Mouse (Mus musculus) embryonic facial prominence, embryonic 14.5 days (tissue): Measurements from ENCODE around the gene Hsd11b2. TPM values are rescaled to one million over a fixed set of nuclear protein-coding genes. Genes with fewer than 3 reads are reported as not detected.
A peak's percentile ranks its signal among the peaks of the same experiment; 100 is the strongest.

Source experiments
- ATAC-seq: fragments of 200-750 bp; cut with Nextera tagmentation; 2 replicates; pipeline ENCODE4 v1.8.0; 2017; ENCODE audit warnings: low read depth, moderate number of reproducible peaks, moderate TSS enrichment
- DNase-seq: peaks from one replicate; pipeline ENCODE4 v3.0.0-alpha.2; 2015; ENCODE audit warnings: low spot score
- H3K27ac ChIP-seq: fragments of 300-500 bp; sonication (generic); replicated peaks from 2 replicates; pipeline ENCODE4 v1.5.1; 2014; ENCODE audit warnings: low read depth, mild to moderate bottlenecking, low read length, moderate library complexity
- H3K27me3 ChIP-seq: fragments of 300-500 bp; sonication (generic); replicated peaks from 2 replicates; pipeline ENCODE4 v1.6.1; 2014; ENCODE audit warnings: low read length; ENCODE audit not compliant: control insufficient read depth, insufficient read depth
- H3K36me3 ChIP-seq: fragments of 300-500 bp; sonication (generic); 2 replicates; pipeline ENCODE4 v1.6.1; 2014; ENCODE audit warnings: low read length, mixed read lengths; ENCODE audit not compliant: control insufficient read depth, insufficient read depth
- H3K4me1 ChIP-seq: fragments of 300-500 bp; sonication (generic); 2 replicates; pipeline ENCODE4 v1.6.1; 2014; ENCODE audit warnings: antibody characterized with exemption, low read length; ENCODE audit not compliant: control insufficient read depth, insufficient read depth
- H3K4me2 ChIP-seq: fragments of 300-500 bp; sonication (generic); 2 replicates; pipeline ENCODE4 v1.6.1; 2014; ENCODE audit warnings: low read depth, mild to moderate bottlenecking, low read length, moderate library complexity, mixed read lengths
- H3K4me3 ChIP-seq: fragments of 300-500 bp; sonication (generic); 2 replicates; pipeline ENCODE4 v1.5.1; 2014; ENCODE audit warnings: low read depth, mild to moderate bottlenecking, low read length
- H3K9ac ChIP-seq: fragments of 300-500 bp; sonication (generic); 2 replicates; pipeline ENCODE4 v1.6.1; 2014; ENCODE audit warnings: low read depth, mild to moderate bottlenecking, low read length, moderate library complexity, mixed read lengths
- H3K9me3 ChIP-seq: fragments of 300-500 bp; sonication (generic); 2 replicates; pipeline ENCODE4 v1.6.1; 2016; ENCODE audit warnings: low read length; ENCODE audit not compliant: control insufficient read depth
- WGBS: fragments of 180-500 bp; shearing (Covaris S2); extraction: QIAGEN DNeasy Blood & Tissue Kit; methylation state at CpG from one replicate; pipeline ENCODE4 v1.1.7; 2014; 5-methylcytosine and 5-hydroxymethylcytosine counted together
- polyA plus RNA-seq: library from polyadenylated mRNA; unstranded; fragments of >200 nt; fragmentation: Nextera tagmentation; extraction: Ambion mirVana; gene quantifications from 2 replicates; pipeline ENCODE4 v1.2.1, GENCODE M21; 2014

Gene Hsd11b2
- polyA plus RNA-seq, 1 experiment from 2014 or later = 1.1 TPM

DNA sequence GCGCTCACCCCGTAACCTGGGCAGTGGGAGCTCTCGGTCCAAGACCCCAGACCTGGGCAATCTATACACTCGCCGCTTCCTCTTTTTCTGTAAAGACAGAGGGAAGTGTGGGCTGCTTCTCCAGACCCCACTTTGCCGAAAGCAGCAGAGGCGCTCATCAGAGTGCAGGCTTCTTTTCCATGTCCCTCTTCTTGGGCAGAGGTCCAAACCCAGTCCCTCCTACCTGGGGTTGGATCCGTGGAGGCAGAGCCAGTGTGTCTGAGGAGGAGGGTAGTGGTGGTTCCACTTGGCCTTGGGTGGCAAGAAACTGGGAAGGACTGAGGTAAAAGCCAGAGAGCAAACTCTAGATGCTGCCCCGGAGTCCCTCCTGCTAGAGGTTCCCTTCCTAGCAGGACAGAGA lies 45.6 kb upstream of the Hsd11b2 start:
- DNase-seq (no peak), ATAC-seq (no peak)
- no peak overlapping the region for H3K9ac ChIP-seq
- no peak overlapping the region; the same call in 1 of the 2 replicates for H3K4me2 ChIP-seq
- peaks cover 21% of the 10 kb centered on the region for H3K36me3 ChIP-seq
- H3K27me3 ChIP-seq = peaks cover 14% of the 10 kb centered on the region
- H3K4me3 ChIP-seq = no peak overlapping the region
- no peak overlapping the region for H3K27ac ChIP-seq
- WGBS = 65% methylated on average over 9 of the region's 9 CpGs
- no peaks in the 10 kb centered on the region for H3K9me3 ChIP-seq
- H3K4me1 ChIP-seq = peaks cover 24% of the 10 kb centered on the region

DNA sequence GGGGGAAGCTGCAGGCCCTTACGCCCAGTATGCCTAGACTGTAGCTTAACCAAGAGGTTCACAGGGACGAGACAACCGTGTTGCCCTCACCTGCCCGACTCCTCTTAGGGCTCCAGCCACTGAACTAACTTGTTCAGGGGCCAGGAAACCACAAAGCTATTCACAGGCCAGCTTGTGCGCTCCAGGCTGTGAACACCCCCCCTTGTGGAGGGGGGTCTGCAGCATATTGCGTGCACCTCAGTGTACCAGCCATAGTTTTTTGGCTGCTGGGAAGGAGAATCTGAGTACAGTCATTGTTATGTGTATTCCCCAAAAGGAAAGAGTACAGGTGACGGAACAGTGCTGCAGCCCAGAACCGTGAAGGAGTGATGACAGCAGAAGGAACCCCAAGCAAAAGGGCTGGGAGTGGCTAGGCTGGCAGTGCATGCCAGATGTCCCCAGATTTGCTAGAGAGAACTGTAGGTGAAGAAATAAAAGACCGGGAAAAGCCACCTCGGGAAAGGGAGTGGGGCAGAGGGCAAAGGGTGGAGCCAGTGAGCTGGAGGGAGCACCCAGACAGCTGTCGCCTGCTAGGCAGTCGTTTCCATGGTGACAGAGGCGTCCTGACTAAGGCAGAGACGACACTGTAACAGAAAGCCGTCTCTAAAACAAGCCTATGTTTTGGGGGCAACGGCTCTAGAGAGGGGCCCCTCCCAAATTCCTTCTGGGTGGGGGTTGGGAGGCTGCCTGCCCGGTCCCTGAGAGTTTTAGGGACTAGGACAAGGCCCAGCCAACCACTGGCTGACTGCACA lies 44.5 kb upstream of the Hsd11b2 start:
- 28% methylated on average over 17 of the region's 17 CpGs for WGBS
- H3K4me1 ChIP-seq = peaks cover 24% of the 10 kb centered on the region
- no peak overlapping the region; the same call in 1 of the 2 replicates for H3K9ac ChIP-seq
- DNase-seq = peak; percentile 92
- H3K27ac ChIP-seq = peak overlapping the region; percentile 30
- H3K4me2 ChIP-seq = no peak overlapping the region
- H3K36me3 ChIP-seq = peaks cover 28% of the 10 kb centered on the region
- H3K9me3 ChIP-seq = no peaks in the 10 kb centered on the region
- peaks cover 14% of the 10 kb centered on the region for H3K27me3 ChIP-seq
- H3K4me3 ChIP-seq = no peak overlapping the region
- ATAC-seq = peak; percentile 26; the same call in 1 of the 2 replicates

DNA sequence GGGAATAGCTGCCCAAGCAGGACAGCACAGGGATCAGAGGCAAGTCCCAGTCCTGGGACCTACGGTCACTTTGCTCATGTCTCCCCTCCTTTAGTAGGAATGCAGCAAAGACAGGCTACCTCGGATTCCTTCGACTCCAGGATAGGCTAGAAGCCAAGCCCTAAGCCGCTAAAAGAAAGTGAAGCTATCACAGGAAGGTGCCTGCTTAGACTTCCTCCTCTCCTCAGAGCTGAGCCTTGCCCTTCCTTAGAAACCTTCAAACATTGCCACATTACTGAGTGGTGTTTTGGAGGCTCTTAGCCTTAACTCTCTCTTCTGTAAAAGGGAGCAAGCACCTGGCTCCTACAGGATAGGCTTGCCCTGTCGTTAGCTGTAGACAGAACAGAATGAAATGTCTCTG lies 43.9 kb upstream of the Hsd11b2 start:
- Histone ChIP-seq H3K4me3 (no peak overlapping the region), H3K27ac (peak overlapping the region; percentile 30), H3K27me3 (peaks cover 14% of the 10 kb centered on the region), H3K4me2 (no peak overlapping the region), H3K36me3 (peaks cover 29% of the 10 kb centered on the region), H3K9ac (peak overlapping the region; percentile 34; the same call in 1 of the 2 replicates), H3K9me3 (no peaks in the 10 kb centered on the region), H3K4me1 (peaks cover 24% of the 10 kb centered on the region)
- WGBS = 36% methylated on average over 5 of the region's 5 CpGs
- no peak for DNase-seq
- no peak for ATAC-seq

DNA sequence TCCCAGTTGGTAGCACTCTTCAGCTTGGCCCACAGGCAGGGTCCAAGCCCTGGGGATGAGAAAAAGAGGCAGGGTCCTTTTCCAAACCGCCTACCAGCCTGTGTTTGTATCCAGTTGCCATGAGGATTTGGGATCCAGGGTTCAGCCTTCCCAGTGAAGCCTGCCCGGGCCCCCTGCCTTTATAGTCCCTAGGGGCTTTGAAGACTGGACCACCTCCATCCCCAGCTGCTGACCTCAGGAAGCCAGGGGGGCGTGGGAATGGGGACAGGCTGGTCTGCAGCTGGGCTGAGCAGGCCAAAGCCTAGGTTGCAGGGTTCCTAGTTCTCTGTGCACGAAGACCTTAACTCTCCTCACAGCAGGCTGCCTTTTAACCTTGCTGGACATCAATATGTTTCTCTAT lies 43.3 kb upstream of the Hsd11b2 start:
- H3K4me2 ChIP-seq = no peak overlapping the region
- H3K4me1 ChIP-seq = peaks cover 24% of the 10 kb centered on the region
- no peak overlapping the region for H3K4me3 ChIP-seq
- no peak overlapping the region for H3K27ac ChIP-seq
- no peak for ATAC-seq
- 62% methylated on average over 4 of the region's 4 CpGs for WGBS
- H3K27me3 ChIP-seq = peaks cover 14% of the 10 kb centered on the region
- no peaks in the 10 kb centered on the region for H3K9me3 ChIP-seq
- DNase-seq = no peak
- H3K9ac ChIP-seq = peak overlapping the region; percentile 34; the same call in 1 of the 2 replicates
- peaks cover 34% of the 10 kb centered on the region for H3K36me3 ChIP-seq

DNA sequence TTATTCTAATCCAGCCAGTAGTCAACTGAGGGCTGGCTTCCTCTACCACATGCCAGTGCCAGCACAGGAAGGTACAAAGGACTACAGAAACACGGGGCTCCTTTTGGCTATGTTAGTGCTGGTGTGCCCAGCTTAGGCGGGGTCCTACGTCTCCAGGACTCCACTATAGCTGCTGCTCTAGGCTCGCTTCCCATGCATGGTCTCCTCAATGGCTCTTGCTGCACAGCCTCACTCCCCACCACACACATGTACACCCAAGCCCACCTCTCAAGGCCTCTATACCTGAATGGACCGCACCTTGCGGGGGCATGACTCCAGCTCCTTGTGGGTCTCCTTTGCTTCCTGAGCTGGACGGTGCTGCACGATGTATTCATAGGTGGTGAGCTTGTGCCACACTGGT lies 42.8 kb upstream of the Hsd11b2 start:
- Histone ChIP-seq H3K4me3 (no peak overlapping the region), H3K4me2 (no peak overlapping the region), H3K9ac (no peak overlapping the region), H3K9me3 (no peaks in the 10 kb centered on the region), H3K27me3 (peaks cover 14% of the 10 kb centered on the region), H3K4me1 (peaks cover 22% of the 10 kb centered on the region), H3K36me3 (peaks cover 36% of the 10 kb centered on the region), H3K27ac (no peak overlapping the region)
- DNase-seq (no peak), ATAC-seq (no peak)
- 90% methylated on average over 8 of the region's 8 CpGs for WGBS

DNA sequence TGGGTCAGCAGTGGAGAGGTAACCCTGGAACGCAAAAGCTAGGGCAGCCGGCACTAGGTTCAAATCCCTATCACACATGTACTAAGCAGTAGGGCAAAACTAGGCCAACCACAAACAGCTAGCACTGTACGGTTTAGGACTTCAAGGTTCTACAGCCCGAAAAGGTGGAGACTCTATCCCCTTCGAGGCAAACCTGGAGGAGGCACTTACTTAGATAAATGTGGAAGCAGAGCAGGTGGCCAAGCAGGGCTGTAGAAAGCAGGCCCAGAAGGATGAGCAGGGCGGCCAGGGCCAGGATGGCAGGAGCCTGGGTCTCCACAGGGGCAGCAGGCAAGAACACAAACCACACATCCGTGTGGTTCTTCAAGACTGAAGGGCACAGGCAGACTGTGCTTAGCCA lies 42.4 kb upstream of the Hsd11b2 start:
- H3K9me3 ChIP-seq = no peaks in the 10 kb centered on the region
- H3K4me3 ChIP-seq = no peak overlapping the region
- H3K36me3 ChIP-seq = peaks cover 36% of the 10 kb centered on the region
- no peak overlapping the region for H3K27ac ChIP-seq
- peaks cover 18% of the 10 kb centered on the region for H3K4me1 ChIP-seq
- H3K27me3 ChIP-seq = peaks cover 14% of the 10 kb centered on the region
- 87% methylated on average over 7 of the region's 7 CpGs for WGBS
- DNase-seq (no peak), ATAC-seq (no peak)
- no peak overlapping the region for H3K4me2 ChIP-seq
- H3K9ac ChIP-seq = no peak overlapping the region

DNA sequence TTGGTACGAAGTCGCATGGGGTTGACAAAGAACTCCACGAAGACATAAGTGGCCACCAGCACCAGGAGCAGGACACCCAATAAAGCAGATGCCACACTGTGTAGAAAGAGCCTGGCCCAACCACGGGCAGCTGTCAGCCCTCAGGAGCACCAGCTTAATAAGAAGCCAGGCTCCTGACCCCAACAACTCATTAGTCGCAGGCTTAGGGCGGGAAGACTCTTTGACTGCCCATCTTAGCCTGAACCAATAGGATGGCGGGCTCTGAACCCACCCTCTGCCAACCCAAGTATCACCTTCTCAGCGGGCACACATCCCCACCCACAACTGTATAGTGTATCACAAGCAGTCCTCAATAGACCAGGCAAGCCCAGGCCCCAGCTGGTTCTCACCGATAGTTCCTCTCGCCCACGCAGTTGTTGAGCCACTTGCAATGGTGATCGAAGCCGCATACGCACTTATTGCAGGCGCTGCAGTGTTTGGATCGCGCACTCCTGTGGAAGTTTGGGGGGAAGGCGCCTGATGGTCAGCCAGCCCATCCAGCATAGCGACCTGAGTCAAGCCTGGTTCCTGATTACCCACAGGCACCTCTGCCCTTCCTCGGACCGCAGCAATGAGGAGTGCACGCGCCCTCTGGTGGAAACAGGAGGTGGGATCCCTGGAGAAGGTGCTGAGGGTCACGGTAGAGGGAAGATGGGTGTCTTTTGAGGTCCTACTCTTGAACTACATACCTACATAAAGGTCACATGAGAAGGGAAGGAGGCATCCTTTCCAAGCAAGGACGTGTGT lies 41.7 kb upstream of the Hsd11b2 start:
- no peak overlapping the region for H3K9ac ChIP-seq
- H3K4me1 ChIP-seq = peaks cover 12% of the 10 kb centered on the region
- peaks cover 14% of the 10 kb centered on the region for H3K27me3 ChIP-seq
- whole genome bisulfite sequencing = 46% methylated on average over 25 of the region's 25 CpGs
- DNase-seq (no peak), ATAC-seq (no peak)
- peaks cover 40% of the 10 kb centered on the region for H3K36me3 ChIP-seq
- H3K4me3 ChIP-seq = no peak overlapping the region
- H3K9me3 ChIP-seq = no peaks in the 10 kb centered on the region
- no peak overlapping the region for H3K4me2 ChIP-seq
- H3K27ac ChIP-seq = no peak overlapping the region

DNA sequence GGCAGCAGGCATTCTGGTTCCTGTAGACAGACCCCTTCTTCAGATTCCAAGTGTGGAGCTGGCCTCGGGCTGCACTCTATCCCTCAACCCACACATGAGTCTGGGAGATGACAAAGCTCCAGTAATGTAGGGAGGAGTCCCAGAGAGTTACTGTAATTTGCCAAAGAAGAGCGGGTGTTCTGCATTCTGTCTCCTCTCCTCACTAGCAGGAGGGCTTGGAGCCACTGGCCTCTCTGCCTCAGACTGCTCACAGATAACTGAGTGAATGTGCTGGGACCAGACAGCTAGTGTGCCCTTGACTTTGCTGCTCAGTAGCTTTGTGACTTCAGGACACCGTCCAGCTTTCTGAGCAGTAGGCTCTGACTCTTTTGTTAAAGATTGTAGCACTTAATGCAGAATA lies 40.8 kb upstream of the Hsd11b2 start:
- Histone ChIP-seq H3K4me3 (no peak overlapping the region), H3K4me1 (peaks cover 11% of the 10 kb centered on the region; the same call in 1 of the 2 replicates), H3K27me3 (peaks cover 7% of the 10 kb centered on the region), H3K36me3 (peaks cover 41% of the 10 kb centered on the region), H3K27ac (no peak overlapping the region), H3K9me3 (no peaks in the 10 kb centered on the region), H3K4me2 (no peak overlapping the region), H3K9ac (no peak overlapping the region)
- 73% methylated on average over 3 of the region's 3 CpGs for WGBS
- ATAC-seq (no peak), DNase-seq (no peak)
